Mouse (Mus musculus): ENCODE data around the gene Tmem109.

The Tmem109 gene

GRCm38 (mm10) chr19:10841721-10842626 is 39.8 kb downstream of the Tmem109 start:
- DNase-seq (ENCODE audit: low spot score in 2 of 2) = no peak

DNA sequence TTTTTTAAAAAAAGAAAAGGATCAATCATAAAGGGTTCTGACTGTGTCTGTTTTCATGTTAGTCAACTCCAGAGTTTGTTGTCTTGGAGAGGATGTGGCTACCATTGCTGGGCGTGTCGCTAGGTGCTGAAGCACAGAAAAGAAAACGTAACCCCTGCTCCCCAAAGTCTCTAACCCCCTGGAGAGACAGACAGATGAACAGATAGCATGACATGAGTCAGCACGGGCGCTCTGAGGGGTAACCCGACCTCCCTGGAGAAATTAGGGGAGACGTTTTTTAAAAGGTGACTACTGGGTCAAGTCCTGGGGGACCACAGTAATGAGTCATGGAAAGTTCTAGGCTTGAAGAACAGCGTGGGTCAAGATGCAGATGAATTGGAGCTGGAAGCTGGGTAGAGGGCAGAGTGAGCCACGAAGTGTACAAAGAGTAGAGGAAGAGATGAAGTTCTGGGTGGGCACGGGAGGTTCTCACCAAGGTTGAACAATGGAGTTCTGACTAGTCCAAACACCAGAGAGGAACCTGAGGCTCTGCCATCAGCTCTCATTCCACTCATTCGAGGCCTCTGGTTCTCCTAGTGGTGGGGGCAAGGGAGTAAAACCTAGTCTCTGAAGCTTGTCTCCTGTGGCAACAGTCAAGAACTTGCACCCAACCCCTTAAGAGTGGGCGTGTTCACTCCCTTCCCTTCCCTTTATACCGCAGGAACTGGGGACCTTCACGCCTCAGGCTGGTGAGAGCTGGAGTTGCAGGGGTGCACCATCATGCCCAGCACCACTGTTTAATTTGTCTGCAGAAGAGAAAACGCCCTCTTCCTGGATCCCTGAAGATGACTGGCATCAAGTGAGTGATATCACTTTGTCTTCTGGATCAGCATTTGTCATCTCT is 42.5 kb downstream of the Tmem109 start, which contains the start of gene Slc15a3:
Gene Slc15a3 (plus strand): TSS at position 718 of the 883 bp plus-strand sequence.
- no peak for DNase-seq (ENCODE audit: low spot score in 2 of 2)

DNA sequence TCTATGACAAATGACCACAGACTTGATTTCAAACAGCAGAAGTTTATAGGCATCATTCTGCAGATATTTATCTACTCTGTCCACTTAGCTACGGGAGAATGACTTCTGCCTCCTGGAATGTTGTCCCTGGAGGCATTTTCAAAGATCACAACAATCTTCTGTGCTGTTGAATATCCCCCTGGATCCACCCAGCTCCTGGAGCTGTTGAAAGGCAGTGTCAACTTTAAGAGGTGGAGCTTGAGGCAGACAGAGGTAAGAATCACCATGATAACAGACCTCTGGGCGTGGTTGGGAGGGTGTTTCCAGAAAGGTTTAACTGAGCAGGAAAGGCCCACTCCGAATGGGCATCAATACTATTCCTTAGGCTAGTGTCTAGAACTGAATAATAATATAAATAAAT is 46.1 kb downstream of the Tmem109 start:
- no peak for DNase-seq (ENCODE audit: low spot score in 2 of 2)

GRCm38 (mm10) chr19:10833611-10834010 is 48.2 kb downstream of the Tmem109 start:
- no peak for DNase-seq (ENCODE audit: low spot score in 2 of 2)

- no peak for DNase-seq (ENCODE audit: low spot score in 2 of 2)
Observed at GRCm38 (mm10) chr19:10832030-10832429, 49.8 kb downstream of the Tmem109 start.

GRCm38 (mm10) chr19:10831424-10831823 is 50.4 kb downstream of the Tmem109 start:
- no peak for DNase-seq (ENCODE audit: low spot score in 2 of 2)

GRCm38 (mm10) chr19:10829436-10830175 is 52.2 kb downstream of the Tmem109 start, which contains the start of gene Cd6:
Cd6 (minus strand) TSS chr19:10830058.
- DNase-seq (ENCODE audit: low spot score in 2 of 2) = no peak

GRCm38 (mm10) chr19:10828321-10828720 is 53.5 kb downstream of the Tmem109 start:
- no peak for DNase-seq (ENCODE audit: low spot score in 2 of 2)

GRCm38 (mm10) chr19:10824061-10824460 is 57.7 kb downstream of the Tmem109 start:
- no peak for DNase-seq (ENCODE audit: low spot score in 2 of 2)

DNA sequence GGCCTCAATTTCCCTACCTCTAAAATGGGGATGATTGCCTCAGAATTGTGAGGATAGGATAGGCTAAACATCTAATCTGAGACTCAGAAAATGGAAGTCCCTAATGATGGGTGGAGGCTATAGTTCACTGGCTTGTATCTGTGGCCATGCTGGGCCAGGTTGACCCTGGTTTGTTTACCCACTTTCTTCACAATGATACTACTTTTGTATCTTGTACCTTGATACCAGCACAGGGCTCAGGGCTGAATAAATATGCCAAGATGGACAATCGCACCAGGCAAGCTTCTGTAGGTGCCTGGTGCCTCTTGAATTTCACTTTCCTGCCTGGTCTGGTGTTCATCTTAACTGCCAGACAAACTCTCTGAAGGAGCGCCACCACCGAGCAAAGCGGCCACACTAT is 59.3 kb downstream of the Tmem109 start:
- no peak for DNase-seq (ENCODE audit: low spot score in 2 of 2)

GRCm38 (mm10) chr19:10821319-10821718 is 60.5 kb downstream of the Tmem109 start:
- no peak for DNase-seq (ENCODE audit: low spot score in 2 of 2)
